Mouse (Mus musculus): Measurements from ENCODE around the gene Angel1.

DNA sequence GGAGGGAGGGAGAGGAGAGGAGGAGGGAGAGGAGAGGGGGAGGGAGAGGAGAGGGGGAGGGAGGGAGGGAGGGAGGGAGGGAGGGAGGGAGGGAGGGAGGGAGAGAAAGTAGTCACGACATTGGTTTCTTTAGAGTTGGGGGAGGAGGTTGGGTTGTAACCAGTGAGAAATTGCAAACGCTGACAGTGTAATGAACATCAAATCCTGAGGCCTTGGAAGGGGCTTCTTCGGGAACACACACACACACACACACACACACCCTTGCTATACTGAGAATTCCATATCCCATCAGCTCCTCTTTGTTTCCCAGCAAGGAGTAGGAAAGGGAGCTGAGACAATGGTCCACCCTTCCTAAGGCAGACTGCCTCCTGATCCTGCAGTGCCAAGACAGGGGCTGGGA lies 46.3 kb upstream of the Angel1 start:
- no peak for TF ChIP-seq CTCF (IDR thresholded peaks at IDR 0.05)
- TF ChIP-seq EP300 (IDR thresholded peaks at IDR 0.05), result no peak

All from lung, postnatal 0 days (tissue).